Mouse (Mus musculus) Muller cell, postnatal 12 days (primary cell): Measurements from ENCODE around the gene Fndc3a.

ENCODE experiments used
- DNase-seq: peaks from one replicate; pipeline ENCODE4 v3.0.0-alpha.2; 2015; ENCODE audit errors: inconsistent ontology term

Fndc3a gene

DNA sequence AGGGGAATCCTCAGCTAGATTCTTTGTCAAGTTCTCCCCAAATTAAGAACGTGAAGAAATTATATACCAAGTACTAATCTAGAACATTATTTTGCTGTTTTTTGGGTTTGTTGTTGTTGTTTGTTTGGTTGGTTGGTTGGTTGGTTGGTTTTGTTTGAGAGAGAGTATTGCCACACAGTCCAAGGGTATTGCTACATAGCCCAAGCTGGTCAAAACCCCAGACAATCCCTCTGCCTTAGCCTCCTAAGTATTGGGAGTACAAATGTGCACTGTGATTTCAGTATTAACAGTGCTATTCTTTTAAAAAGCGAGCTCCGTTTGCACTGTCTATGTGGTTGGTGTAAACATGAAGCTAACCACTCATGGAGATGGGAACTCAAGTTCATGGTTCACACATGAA is 37.9 kb downstream of the Fndc3a start:
- no peak for DNase-seq

- DNase-seq, result no peak
Measured at GRCm38 (mm10) chr14:72670987-72671386, 38.8 kb downstream of the Fndc3a start.

DNA sequence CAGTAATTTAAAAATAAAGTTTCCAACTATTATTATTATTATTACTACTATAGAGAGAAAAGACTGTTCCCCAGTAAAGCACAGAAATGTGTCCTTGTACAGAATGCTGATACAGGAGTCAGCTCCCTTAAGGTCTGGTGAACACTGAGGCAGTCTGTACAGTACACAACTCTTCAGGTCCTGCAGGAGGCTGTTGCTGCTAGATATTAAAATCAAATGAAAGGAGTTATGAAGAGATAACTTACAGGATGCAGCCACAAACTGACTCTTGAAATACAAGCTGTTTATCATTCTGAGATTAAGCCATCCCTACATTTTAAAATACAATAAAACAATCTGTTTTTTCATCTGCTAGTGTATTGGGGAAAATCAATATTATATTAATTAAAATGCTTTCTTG is 60.5 kb downstream of the Fndc3a start:
- DNase-seq, result no peak

GRCm38 (mm10) chr14:72645512-72645911 is 64.3 kb downstream of the Fndc3a start:
- DNase-seq, result no peak

GRCm38 (mm10) chr14:72644620-72645019 is 65.2 kb downstream of the Fndc3a start:
- DNase-seq, result no peak

- no peak for DNase-seq
Measured at GRCm38 (mm10) chr14:72638507-72638906, 71.3 kb downstream of the Fndc3a start.

DNA sequence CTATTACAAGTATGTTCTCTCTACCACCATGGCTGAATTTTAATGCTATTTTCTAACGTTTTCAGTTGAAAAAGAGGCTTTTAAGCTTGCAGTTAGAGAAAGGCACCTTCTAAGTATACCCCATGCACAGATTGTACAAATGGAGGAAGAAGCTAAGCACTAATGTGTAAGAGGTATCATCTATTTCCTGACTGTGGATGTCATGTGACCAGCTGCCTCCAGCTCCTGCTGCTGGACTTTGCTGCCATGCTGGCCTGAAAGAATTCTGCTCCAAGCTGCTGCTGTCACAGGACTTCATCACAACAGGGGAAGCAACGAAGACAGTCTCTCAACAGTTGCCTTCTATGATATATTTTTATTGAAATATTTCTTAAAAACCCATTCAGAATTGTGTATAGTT is 76.2 kb downstream of the Fndc3a start:
- DNase-seq, result no peak

- DNase-seq, result no peak
Measured at GRCm38 (mm10) chr14:72625411-72625810, 84.4 kb downstream of the Fndc3a start.

GRCm38 (mm10) chr14:72604077-72604476 is 105.7 kb downstream of the Fndc3a start:
- DNase-seq, result no peak

DNA sequence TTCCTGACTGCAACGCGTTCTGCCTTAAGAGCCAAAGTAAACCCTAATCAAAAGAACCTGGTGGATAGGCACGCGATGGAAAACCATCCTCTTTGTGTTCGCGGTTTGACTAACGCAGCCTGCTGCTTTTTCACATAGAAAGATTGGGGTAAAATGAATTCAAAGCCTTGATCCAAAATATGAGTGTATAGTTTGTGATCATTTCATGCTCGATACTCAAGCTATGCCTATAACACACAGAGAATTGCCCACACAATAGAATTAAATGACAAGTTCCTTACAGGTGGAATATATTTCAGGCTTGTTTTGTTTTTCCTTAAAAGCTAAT is 106.6 kb downstream of the Fndc3a start:
- no peak for DNase-seq

- DNase-seq, result peak; percentile 84
Measured at GRCm38 (mm10) chr14:72602521-72603193, 107.1 kb downstream of the Fndc3a start.

DNA sequence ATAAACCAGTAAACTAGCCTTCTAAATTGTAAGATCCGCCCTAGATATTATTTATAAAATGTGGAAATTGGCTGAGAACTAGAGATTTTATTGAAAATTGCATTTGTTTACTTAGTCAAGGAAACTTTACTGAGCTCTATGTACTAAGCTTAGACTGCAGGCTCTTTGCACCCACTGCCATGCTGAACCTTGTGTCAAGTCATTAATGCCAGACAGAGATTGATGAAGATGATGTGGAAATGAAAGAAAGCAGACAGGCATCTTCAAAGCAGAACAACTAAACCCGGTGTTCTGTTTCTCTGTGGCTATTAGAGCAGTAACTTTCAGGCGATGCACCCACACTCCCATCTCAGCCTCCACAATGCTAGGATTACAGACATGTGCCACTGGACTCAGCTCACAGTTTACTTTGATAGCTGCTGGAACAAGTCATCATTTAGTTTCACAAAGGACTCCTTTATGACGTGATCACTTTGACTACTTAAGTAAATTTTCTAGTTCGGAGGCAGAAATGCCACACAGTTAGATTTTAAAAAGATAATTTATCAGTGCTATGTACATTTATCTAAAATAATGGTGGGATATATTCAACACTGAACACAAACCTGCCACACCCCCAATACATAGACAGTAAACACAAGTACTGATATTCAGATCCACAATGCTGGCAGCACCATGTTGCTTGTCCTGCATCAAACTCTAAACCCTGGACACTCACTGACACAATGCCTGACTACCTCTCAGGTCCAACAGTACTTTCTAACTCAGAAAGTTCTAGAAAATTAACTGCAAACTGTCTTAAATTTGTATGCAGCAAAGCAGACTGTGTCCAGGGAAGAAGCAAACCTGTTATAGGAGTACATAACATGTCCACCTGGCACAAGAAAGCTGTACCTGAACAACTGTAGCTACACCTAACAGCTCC is 108.2 kb downstream of the Fndc3a start:
- peak; percentile 20 for DNase-seq

DNA sequence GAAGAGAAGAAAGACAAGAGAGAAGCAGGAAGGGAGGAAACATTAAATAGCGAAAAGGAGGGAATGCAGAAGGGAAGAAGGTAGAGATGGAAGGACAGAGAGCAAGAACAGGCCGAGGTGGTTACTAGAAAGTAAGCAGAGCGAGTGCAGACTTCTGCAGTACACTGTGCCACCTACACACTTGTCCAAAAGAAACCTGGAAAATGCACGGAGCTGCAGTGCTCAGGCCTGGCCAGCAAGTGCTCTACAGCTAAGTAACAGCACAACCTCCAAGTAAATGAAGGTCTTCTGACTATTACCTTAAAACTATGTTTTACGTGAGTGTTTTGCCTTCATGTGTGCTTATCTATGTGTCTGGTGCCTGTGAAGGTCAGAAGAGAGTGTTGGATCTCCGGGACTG is 109.4 kb downstream of the Fndc3a start:
- no peak for DNase-seq

- DNase-seq, result no peak
Measured at GRCm38 (mm10) chr14:72598976-72599740, 110.6 kb downstream of the Fndc3a start.

DNA sequence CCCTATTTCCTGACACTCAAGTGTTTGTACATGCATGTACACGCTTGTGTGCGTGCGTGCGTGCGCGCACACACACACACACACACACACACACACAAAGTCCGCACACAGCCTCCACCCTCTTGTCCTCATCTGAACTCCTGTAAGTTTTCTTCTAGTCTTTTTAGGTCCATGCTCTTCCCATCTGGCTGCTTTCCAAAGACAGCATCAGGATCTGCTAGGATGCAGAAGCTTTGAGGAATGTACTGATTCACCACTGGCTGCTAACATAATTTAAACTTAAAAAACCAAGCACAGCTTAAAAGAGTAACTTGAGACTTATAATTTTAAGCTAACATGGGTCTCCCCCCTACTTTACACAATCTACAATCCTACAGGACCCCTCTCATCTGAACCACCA is 115.6 kb downstream of the Fndc3a start:
- DNase-seq, result no peak

GRCm38 (mm10) chr14:72589415-72589814 is 120.4 kb downstream of the Fndc3a start:
- no peak for DNase-seq

- DNase-seq, result no peak
Measured at GRCm38 (mm10) chr14:72582979-72583378, 126.8 kb downstream of the Fndc3a start.

DNA sequence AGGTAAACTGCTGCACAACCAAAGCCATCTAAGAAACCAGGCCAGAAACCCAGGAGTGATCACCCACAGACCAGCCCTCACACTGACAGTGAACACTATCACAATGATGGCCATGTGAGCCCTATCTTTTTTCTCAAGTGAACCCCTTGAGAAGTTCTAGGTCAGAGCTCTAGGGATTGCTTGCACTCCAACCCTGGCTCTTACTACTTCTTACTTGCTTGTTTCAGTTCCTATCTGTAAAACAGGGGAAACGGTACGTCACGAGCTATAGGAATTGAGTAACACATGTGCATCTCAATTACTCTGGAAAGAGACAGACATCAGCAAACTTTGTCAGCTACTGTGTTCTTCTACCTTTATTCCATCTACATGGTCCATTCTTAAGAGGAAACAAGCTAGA is 128.8 kb downstream of the Fndc3a start:
- DNase-seq, result no peak

DNA sequence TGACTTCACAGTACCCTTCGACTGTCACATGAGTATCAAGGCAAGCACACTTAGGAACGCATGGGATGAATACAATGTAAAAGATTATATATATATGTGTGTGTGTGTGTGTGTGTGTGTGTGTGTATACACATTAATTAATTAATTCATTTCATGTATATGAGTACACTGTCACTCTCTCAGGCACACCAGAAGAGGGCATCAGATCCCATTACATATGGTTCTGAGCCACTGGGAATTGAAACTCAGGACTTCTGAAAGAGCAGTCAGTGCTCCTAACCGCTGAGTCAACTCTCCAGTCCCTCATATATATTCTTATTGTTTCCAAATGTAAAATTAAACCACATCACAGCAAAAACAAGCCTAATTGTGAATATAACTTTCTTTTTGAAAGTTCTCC is 133.5 kb downstream of the Fndc3a start:
- no peak for DNase-seq

- DNase-seq, result no peak
Measured at GRCm38 (mm10) chr14:72563941-72564340, 145.9 kb downstream of the Fndc3a start.

GRCm38 (mm10) chr14:72558795-72559194 is 151.0 kb downstream of the Fndc3a start:
- DNase-seq, result no peak

- no peak for DNase-seq
Measured at GRCm38 (mm10) chr14:72555846-72556245, 154.0 kb downstream of the Fndc3a start.
